Mouse (Mus musculus): ENCODE data around the gene Mtor.

- TF ChIP-seq GATA1 (IDR thresholded peaks at IDR 0.05; ENCODE audit: borderline replicate concordance, low read length): no peak
- TF ChIP-seq FLI1 (IDR thresholded peaks at IDR 0.05; ENCODE audit: low read length): no peak
Measured at GRCm38 (mm10) chr4:148535876-148536275, 87.5 kb downstream of the Mtor start.

Measured in megakaryocyte, embryonic 14.5 days (primary cell).